Comparison of ENCODE assay signal across 9 mouse cellular contexts in the genomic region with DNA sequence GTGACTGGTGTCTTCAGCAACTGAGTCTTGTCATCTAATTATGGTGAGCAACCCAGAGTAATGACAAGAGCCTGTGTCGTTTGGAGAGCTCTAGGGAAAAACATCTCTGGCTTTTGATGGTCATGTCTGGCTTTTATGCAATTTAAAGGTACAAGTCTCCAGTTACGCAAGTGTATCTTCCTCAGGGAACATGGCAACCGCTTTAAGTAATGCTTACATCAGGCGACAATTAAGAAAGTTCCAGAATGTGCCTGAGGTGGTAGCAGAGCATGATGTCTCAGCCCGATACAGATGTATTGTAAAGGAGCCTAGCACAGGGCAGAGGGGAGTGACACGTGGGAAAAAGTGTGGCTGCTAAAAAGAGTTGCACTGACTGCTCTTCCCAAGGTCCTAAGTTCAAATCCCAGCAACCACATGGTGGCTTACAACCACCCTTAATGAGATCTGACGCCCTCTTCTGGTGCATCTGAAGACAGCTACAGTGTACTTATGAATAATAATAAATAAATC. TPM values are rescaled to one million over a fixed set of nuclear protein-coding genes. Genes with fewer than 3 reads are reported as not detected.
DNase-seq lines count a peak whose midpoint lies in the region; ATAC-seq lines count a peak whose summit lies in the region.
"Had no signal": no experiment of that assay in that cellular context is flagged by ENCODE, and none has a peak within 500 bp of the region (broad histone marks: within the 10 kb centered on the region; RNA-seq: fewer than 3 reads in every experiment).

No protein-coding gene starts in this region.

- H3K27ac ChIP-seq in lung, embryonic 16.5 days (ENCODE audit: low read length), result no peak overlapping the region
- H3K27ac ChIP-seq in forebrain, embryonic 14.5 days (ENCODE audit: low read depth, low read length), result peak overlapping the region; percentile 70; the same call in 1 of the 2 replicates
- no peak overlapping the region for H3K27ac ChIP-seq in intestine, embryonic 16.5 days (ENCODE audit: low read length)
- H3K27ac ChIP-seq in neural tube, embryonic 14.5 days (ENCODE audit: low read depth, low read length), result no peak overlapping the region

- WGBS in lung, embryonic 16.5 days, result 70% methylated on average over 7 of the region's 7 CpGs
- 72% methylated on average over 7 of the region's 7 CpGs for WGBS in forebrain, embryonic 14.5 days
- 73% methylated on average over 7 of the region's 7 CpGs for WGBS in intestine, embryonic 16.5 days
- 73% methylated on average over 7 of the region's 7 CpGs for WGBS in neural tube, embryonic 14.5 days

- no peaks in the 10 kb centered on the region for H3K9me3 ChIP-seq in lung, embryonic 16.5 days (ENCODE audit: control insufficient read depth, low read length)
- H3K9me3 ChIP-seq in forebrain, embryonic 14.5 days (replicated peaks; ENCODE audit: control insufficient read depth, low read length), result no peaks in the 10 kb centered on the region
- H3K9me3 ChIP-seq in intestine, embryonic 16.5 days (ENCODE audit: control insufficient read depth, low read length), result no peaks in the 10 kb centered on the region
- no peaks in the 10 kb centered on the region for H3K9me3 ChIP-seq in neural tube, embryonic 14.5 days (ENCODE audit: control insufficient read depth, low read length)

- H3K9ac ChIP-seq in lung, embryonic 16.5 days (ENCODE audit: low read length), result peak overlapping the region; percentile 80
- H3K9ac ChIP-seq in forebrain, embryonic 14.5 days (ENCODE audit: low read length), result peak overlapping the region; percentile 85; the same call in 1 of the 2 replicates
- H3K9ac ChIP-seq in intestine, embryonic 16.5 days (ENCODE audit: low read depth, low read length), result peak overlapping the region; percentile 91; the same call in 1 of the 2 replicates
- H3K9ac ChIP-seq in neural tube, embryonic 14.5 days (replicated peaks; ENCODE audit: low read depth, low read length), result no peak overlapping the region; the same call in 1 of the 2 replicates

- H3K4me2 ChIP-seq in lung, embryonic 16.5 days (ENCODE audit: low read depth, low read length), result peak overlapping the region; percentile 79
- H3K4me2 ChIP-seq in forebrain, embryonic 14.5 days (ENCODE audit: low read length), result peak overlapping the region; percentile 71
- peak overlapping the region; percentile 64 for H3K4me2 ChIP-seq in intestine, embryonic 16.5 days (ENCODE audit: low read depth, low read length)
- peak overlapping the region; percentile 80 for H3K4me2 ChIP-seq in neural tube, embryonic 14.5 days (ENCODE audit: low read depth, low read length)

- ATAC-seq in lung, embryonic 16.5 days (ENCODE audit: low read depth), result no peak
- ATAC-seq in forebrain, embryonic 14.5 days, result no peak
- no peak for ATAC-seq in intestine, embryonic 16.5 days
- no peak for ATAC-seq in neural tube, embryonic 14.5 days (ENCODE audit: low read depth)

- H3K36me3 ChIP-seq in lung, embryonic 16.5 days (ENCODE audit: control insufficient read depth, insufficient read depth, low read length), result peaks cover 14% of the 10 kb centered on the region
- peaks cover 23% of the 10 kb centered on the region for H3K36me3 ChIP-seq in forebrain, embryonic 14.5 days (ENCODE audit: control insufficient read depth, insufficient read depth, low read length)
- peaks cover 11% of the 10 kb centered on the region for H3K36me3 ChIP-seq in intestine, embryonic 16.5 days (ENCODE audit: control insufficient read depth, insufficient read depth, low read length)
- H3K36me3 ChIP-seq in neural tube, embryonic 14.5 days (ENCODE audit: control insufficient read depth, insufficient read depth, low read length), result peaks cover 11% of the 10 kb centered on the region

- DNase-seq in lung, adult 18-20 months, result no peak
- DNase-seq in forebrain, embryonic 14.5 days (ENCODE audit: low spot score), result no peak
- DNase-seq in adrenal gland, postnatal 36 days, result no peak
- no peak for DNase-seq in thymus, postnatal 0 days (ENCODE audit: low spot score)
- DNase-seq: kidney, adult 8-10 months had no signal

- H3K27me3 ChIP-seq in lung, embryonic 16.5 days (ENCODE audit: control insufficient read depth, insufficient read depth, low read depth, low read length), result no peaks in the 10 kb centered on the region
- H3K27me3 ChIP-seq in forebrain, embryonic 14.5 days (replicated peaks; ENCODE audit: control insufficient read depth, insufficient read depth, low read length), result no peaks in the 10 kb centered on the region
- no peaks in the 10 kb centered on the region for H3K27me3 ChIP-seq in intestine, embryonic 16.5 days (replicated peaks; ENCODE audit: control insufficient read depth, insufficient read depth, low read length)
- H3K27me3 ChIP-seq in neural tube, embryonic 14.5 days (ENCODE audit: control insufficient read depth, insufficient read depth, low read length), result no peaks in the 10 kb centered on the region

- H3K4me3 ChIP-seq in lung, embryonic 16.5 days (ENCODE audit: low read length), result peak overlapping the region; percentile 96
- peak overlapping the region; percentile 82 for H3K4me3 ChIP-seq in forebrain, embryonic 14.5 days (ENCODE audit: low read depth, low read length)
- H3K4me3 ChIP-seq in intestine, embryonic 16.5 days (ENCODE audit: low read length), result peak overlapping the region; percentile 82
- H3K4me3 ChIP-seq in neural tube, embryonic 14.5 days (ENCODE audit: low read depth, low read length), result peak overlapping the region; percentile 85; the same call in 1 of the 2 replicates

- peaks cover 7% of the 10 kb centered on the region; the same call in 1 of the 2 replicates for H3K4me1 ChIP-seq in lung, embryonic 16.5 days (replicated peaks; ENCODE audit: control insufficient read depth, insufficient read depth, low read length)
- H3K4me1 ChIP-seq in forebrain, embryonic 14.5 days (ENCODE audit: control insufficient read depth, insufficient read depth, low read length), result peaks cover 7% of the 10 kb centered on the region
- peaks cover 9% of the 10 kb centered on the region for H3K4me1 ChIP-seq in intestine, embryonic 16.5 days (ENCODE audit: control insufficient read depth, insufficient read depth, low read length)
- H3K4me1 ChIP-seq in neural tube, embryonic 14.5 days (ENCODE audit: control insufficient read depth, insufficient read depth, low read length), result 0 out of 2 replicates have a peak, but pooled peaks cover 6% of the 10 kb centered on the region

RNA-seq across cellular contexts. Expression of a gene that starts 1.1 kb away (rescaled TPM):
- polyA plus RNA-seq in lung, embryonic 16.5 days (2015; fragmentation: Nextera tagmentation; extraction: Ambion mirVana), result 113 and 124 TPM in 2 replicates
- polyA plus RNA-seq in forebrain, embryonic 14.5 days (2014; fragmentation: Nextera tagmentation; extraction: Ambion mirVana), result 173 and 209 TPM in 2 replicates
- polyA plus RNA-seq in intestine, embryonic 16.5 days (2015; fragmentation: Nextera tagmentation; extraction: Ambion mirVana), result 157 and 174 TPM in 2 replicates
- polyA plus RNA-seq in neural tube, embryonic 14.5 days (2014; fragmentation: Nextera tagmentation; extraction: Ambion mirVana), result 167 and 195 TPM in 2 replicates
- total RNA-seq in adrenal gland, postnatal 36 days (2021), result 100 to 1,000 TPM; 110 to 114 TPM
- polyA plus RNA-seq in thymus, postnatal 0 days (2015; fragmentation: Nextera tagmentation; extraction: Ambion mirVana), result 111 and 113 TPM in 2 replicates

RNA-seq across cellular contexts. Expression of a gene that starts 7.0 kb away (rescaled TPM):
- polyA plus RNA-seq in lung, embryonic 16.5 days (2015; fragmentation: Nextera tagmentation; extraction: Ambion mirVana), result 0.09 TPM in 1 of 2 replicates, not detected in the other
- polyA plus RNA-seq in forebrain, embryonic 14.5 days (2014; fragmentation: Nextera tagmentation; extraction: Ambion mirVana), result not detected in 2 replicates
- 0.65 and 0.88 TPM in 2 replicates for polyA plus RNA-seq in intestine, embryonic 16.5 days (2015; fragmentation: Nextera tagmentation; extraction: Ambion mirVana)
- polyA plus RNA-seq in neural tube, embryonic 14.5 days (2014; fragmentation: Nextera tagmentation; extraction: Ambion mirVana), result not detected in 2 replicates
- under 1 TPM in 1 of 2 experiments, not detected in 1; 0.23 TPM for total RNA-seq in adrenal gland, postnatal 36 days (2021)
- polyA plus RNA-seq in thymus, postnatal 0 days (2015; fragmentation: Nextera tagmentation; extraction: Ambion mirVana), result not detected in 2 replicates
- polyA plus RNA-seq: testis, adult 2 months had no signal

RNA-seq across cellular contexts. Expression of a gene that starts 8.2 kb away (rescaled TPM):
- polyA plus RNA-seq in lung, embryonic 16.5 days (2015; fragmentation: Nextera tagmentation; extraction: Ambion mirVana), result 41.3 and 42.6 TPM in 2 replicates
- 41.9 and 44.8 TPM in 2 replicates for polyA plus RNA-seq in forebrain, embryonic 14.5 days (2014; fragmentation: Nextera tagmentation; extraction: Ambion mirVana)
- polyA plus RNA-seq in intestine, embryonic 16.5 days (2015; fragmentation: Nextera tagmentation; extraction: Ambion mirVana), result 41.7 and 43.7 TPM in 2 replicates
- polyA plus RNA-seq in neural tube, embryonic 14.5 days (2014; fragmentation: Nextera tagmentation; extraction: Ambion mirVana), result 48.6 and 60.2 TPM in 2 replicates
- total RNA-seq in adrenal gland, postnatal 36 days (2021), result 10 to 100 TPM; 50.3 to 83.8 TPM
- 35.0 and 35.6 TPM in 2 replicates for polyA plus RNA-seq in thymus, postnatal 0 days (2015; fragmentation: Nextera tagmentation; extraction: Ambion mirVana)

RNA-seq across cellular contexts. Expression of a gene that starts 10.8 kb away (rescaled TPM):
- polyA plus RNA-seq in lung, embryonic 16.5 days (2015; fragmentation: Nextera tagmentation; extraction: Ambion mirVana), result not detected in 2 replicates
- polyA plus RNA-seq in forebrain, embryonic 14.5 days (2014; fragmentation: Nextera tagmentation; extraction: Ambion mirVana), result 0.70 TPM in 2 replicates
- polyA plus RNA-seq in intestine, embryonic 16.5 days (2015; fragmentation: Nextera tagmentation; extraction: Ambion mirVana), result 0.44 TPM in 1 of 2 replicates, not detected in the other
- not detected in 2 replicates for polyA plus RNA-seq in neural tube, embryonic 14.5 days (2014; fragmentation: Nextera tagmentation; extraction: Ambion mirVana)
- 1 to 10 TPM in 1 of 2 experiments, under 1 TPM in 1; 0.76 to 2.7 TPM for total RNA-seq in adrenal gland, postnatal 36 days (2021)
- 0.55 TPM in 1 of 2 replicates, not detected in the other for polyA plus RNA-seq in thymus, postnatal 0 days (2015; fragmentation: Nextera tagmentation; extraction: Ambion mirVana)
- polyA plus RNA-seq: testis, adult 2 months had no signal

RNA-seq across cellular contexts. Expression of a gene that starts 22.1 kb away (rescaled TPM):
- 60.0 and 61.3 TPM in 2 replicates for polyA plus RNA-seq in lung, embryonic 16.5 days (2015; fragmentation: Nextera tagmentation; extraction: Ambion mirVana)
- 70.7 and 78.9 TPM in 2 replicates for polyA plus RNA-seq in forebrain, embryonic 14.5 days (2014; fragmentation: Nextera tagmentation; extraction: Ambion mirVana)
- polyA plus RNA-seq in intestine, embryonic 16.5 days (2015; fragmentation: Nextera tagmentation; extraction: Ambion mirVana), result 57.9 and 60.9 TPM in 2 replicates
- polyA plus RNA-seq in neural tube, embryonic 14.5 days (2014; fragmentation: Nextera tagmentation; extraction: Ambion mirVana), result 65.7 and 69.6 TPM in 2 replicates
- total RNA-seq in adrenal gland, postnatal 36 days (2021), result 10 to 100 TPM; 44.3 to 65.3 TPM
- 76.1 and 81.7 TPM in 2 replicates for polyA plus RNA-seq in thymus, postnatal 0 days (2015; fragmentation: Nextera tagmentation; extraction: Ambion mirVana)
